Mouse (Mus musculus) CH12.LX (cell line): ENCODE results near the gene 4931406P16Rik. TPM values are rescaled to one million over a fixed set of nuclear protein-coding genes. Genes with fewer than 3 reads are reported as not detected.

Experiments used
- DNase-seq: peaks from one replicate; pipeline ENCODE4 v3.0.0-alpha.2; 2013; ENCODE audit errors: extremely low read depth
- H3K27ac ChIP-seq: 2 replicates; pipeline ENCODE4 v1.5.1; 2012; ENCODE audit warnings: low read depth, mild to moderate bottlenecking, control low read depth, moderate library complexity; ENCODE audit not compliant: insufficient read depth
- H3K27me3 ChIP-seq: replicated peaks from 2 replicates; pipeline ENCODE3; 2012; ENCODE audit warnings: inconsistent platforms
- H3K36me3 ChIP-seq, 2 experiments: replicated peaks in 1 of 2; 2 replicates each; pipeline versions ENCODE3 to v1.6.1; 2012; ENCODE audit warnings: inconsistent platforms in 1 of 2, low read length in 1 of 2, mild to moderate bottlenecking in 1 of 2, mixed read lengths in 1 of 2, moderate library complexity in 1 of 2; ENCODE audit not compliant: control insufficient read depth in 1 of 2, insufficient read depth in 1 of 2
- H3K4me1 ChIP-seq, 2 experiments: 2 replicates each; pipeline ENCODE4 v1.6.1; 2012; ENCODE audit warnings: inconsistent platforms in 1 of 2, moderate library complexity in 1 of 2; ENCODE audit not compliant: insufficient read depth in 2 of 2, control insufficient read depth in 1 of 2
- H3K4me2 ChIP-seq: 2 replicates; pipeline ENCODE4 v1.6.1; 2012; ENCODE audit warnings: low read depth, mild to moderate bottlenecking, control low read depth; ENCODE audit not compliant: poor library complexity, insufficient read depth, severe bottlenecking
- H3K4me3 ChIP-seq, 3 experiments: fragments of 150-350 bp in 1 of 3; sonication (generic) in 1 of 3; replicated peaks in 1 of 3; 2 replicates each; pipeline versions ENCODE3 to v1.5.1; 2011 to 2012; ENCODE audit warnings: low read depth in 2 of 3, low read length in 2 of 3, mild to moderate bottlenecking in 2 of 3, moderate library complexity in 2 of 3, control low read depth in 1 of 3, improper control_type of control experiment in 1 of 3, inconsistent platforms in 1 of 3, mixed read lengths in 1 of 3; ENCODE audit not compliant: poor library complexity in 1 of 3
- H3K79me2 ChIP-seq: replicated peaks from 2 replicates; pipeline ENCODE4 v1.6.1; 2012; ENCODE audit warnings: mild to moderate bottlenecking, moderate library complexity; ENCODE audit not compliant: control insufficient read depth, poor library complexity, insufficient read depth, severe bottlenecking; ENCODE audit errors: extremely low read depth
- H3K9ac ChIP-seq: 2 replicates; pipeline ENCODE4 v1.6.1; 2012; ENCODE audit warnings: low read depth, mild to moderate bottlenecking, control low read depth, moderate library complexity; ENCODE audit not compliant: insufficient read depth
- H3K9me3 ChIP-seq: replicated peaks from 2 replicates; pipeline ENCODE3; 2012; ENCODE audit warnings: low read length, inconsistent platforms, mixed read lengths
- BHLHE40 ChIP-seq: IDR thresholded peaks from 2 replicates; pipeline ENCODE4 v1.6.1; 2011; ENCODE audit warnings: mild to moderate bottlenecking, low read depth, low read length, improper control_type of control experiment
- E2F4 ChIP-seq: IDR thresholded peaks from 2 replicates; pipeline ENCODE4 v1.6.1; 2011; ENCODE audit warnings: low read depth, low read length, improper control_type of control experiment; ENCODE audit not compliant: insufficient replicate concordance
- EP300 ChIP-seq: IDR thresholded peaks from 2 replicates; pipeline ENCODE4 v1.6.1; 2011; ENCODE audit warnings: low read length, improper control_type of control experiment
- ETS1 ChIP-seq: conservative IDR thresholded peaks from 2 replicates; pipeline ENCODE4 v1.6.1; 2012; ENCODE audit warnings: low read depth, mild to moderate bottlenecking, inconsistent platforms, low read length, improper control_type of control experiment, moderate library complexity
- HCFC1 ChIP-seq: IDR thresholded peaks from 2 replicates; pipeline ENCODE4 v1.6.1; 2012; ENCODE audit warnings: low read depth, mild to moderate bottlenecking, inconsistent platforms, low read length, improper control_type of control experiment
- IRF4 ChIP-seq: IDR thresholded peaks from 2 replicates; pipeline ENCODE4 v1.6.1; 2014; ENCODE audit warnings: low read depth, mild to moderate bottlenecking, inconsistent platforms, low read length, improper control_type of control experiment
- JUN ChIP-seq: IDR thresholded peaks from 2 replicates; pipeline ENCODE4 v1.6.1; 2011; ENCODE audit warnings: low read depth, mild to moderate bottlenecking, low read length, improper control_type of control experiment, moderate library complexity; ENCODE audit not compliant: insufficient read depth
- MAFK ChIP-seq: IDR thresholded peaks from 2 replicates; pipeline ENCODE4 v1.6.1; 2011; ENCODE audit warnings: low read length, improper control_type of control experiment; ENCODE audit not compliant: insufficient replicate concordance
- MAX ChIP-seq: IDR thresholded peaks from 2 replicates; pipeline ENCODE4 v1.6.1; 2011; ENCODE audit warnings: low read length, improper control_type of control experiment
- MYC ChIP-seq: IDR thresholded peaks from 2 replicates; pipeline ENCODE4 v1.6.1; 2011; ENCODE audit warnings: low read depth, mild to moderate bottlenecking, improper control_type of control experiment, low read length
- NELFE ChIP-seq: IDR thresholded peaks from 2 replicates; pipeline ENCODE4 v1.6.1; 2011; ENCODE audit warnings: low read depth, low read length, improper control_type of control experiment
- NRF1 ChIP-seq: IDR thresholded peaks from 2 replicates; pipeline ENCODE4 v1.6.1; 2014; ENCODE audit warnings: low read depth, mild to moderate bottlenecking, inconsistent platforms, low read length, improper control_type of control experiment, moderate library complexity
- POLR2A ChIP-seq: IDR thresholded peaks from 2 replicates; pipeline ENCODE4 v1.6.1; 2011; ENCODE audit warnings: low read depth, mild to moderate bottlenecking, improper control_type of control experiment, low read length
- POLR2AphosphoS2 ChIP-seq: IDR thresholded peaks from 2 replicates; pipeline ENCODE4 v1.6.1; 2011; ENCODE audit warnings: low read depth, low read length, improper control_type of control experiment
- RCOR1 ChIP-seq: conservative IDR thresholded peaks from 2 replicates; pipeline ENCODE4 v1.6.1; 2012; ENCODE audit warnings: low read depth, mild to moderate bottlenecking, inconsistent platforms, low read length, improper control_type of control experiment
- SIN3A ChIP-seq: IDR thresholded peaks from 2 replicates; pipeline ENCODE4 v1.6.1; 2012; ENCODE audit warnings: low read length, improper control_type of control experiment, inconsistent platforms
- SMC3 ChIP-seq: IDR thresholded peaks from 2 replicates; pipeline ENCODE4 v1.6.1; 2011; ENCODE audit warnings: low read depth, low read length, improper control_type of control experiment
- UBTF ChIP-seq: IDR thresholded peaks from 2 replicates; pipeline ENCODE4 v1.6.1; 2012; ENCODE audit warnings: low read depth, mild to moderate bottlenecking, inconsistent platforms, low read length, improper control_type of control experiment, moderate library complexity
- USF1 ChIP-seq: IDR thresholded peaks from 2 replicates; pipeline ENCODE4 v1.6.1; 2014; ENCODE audit warnings: low read depth, mild to moderate bottlenecking, inconsistent platforms, low read length, improper control_type of control experiment
- ZC3H11A ChIP-seq: IDR thresholded peaks from 2 replicates; pipeline ENCODE4 v1.6.1; 2012; ENCODE audit warnings: low read depth, mild to moderate bottlenecking, inconsistent platforms, low read length, improper control_type of control experiment
- ZKSCAN1 ChIP-seq: IDR thresholded peaks from 2 replicates; pipeline ENCODE4 v1.6.1; 2012; ENCODE audit warnings: low read depth, inconsistent platforms, low read length, improper control_type of control experiment, borderline replicate concordance
- ZMIZ1 ChIP-seq: IDR thresholded peaks from 2 replicates; pipeline ENCODE4 v1.6.1; 2012; ENCODE audit warnings: low read depth, mild to moderate bottlenecking, inconsistent platforms, low read length, improper control_type of control experiment
- ZNF384 ChIP-seq: IDR thresholded peaks from 2 replicates; pipeline ENCODE4 v1.6.1; 2012; ENCODE audit warnings: low read depth, low read length, improper control_type of control experiment, inconsistent platforms
- dilution Hi-C: fragments of 300-500 bp; cut with MboI; formaldehyde crosslinking; loops from 2 replicates; pipeline ENCODE4 v1.14.3; 2020; ENCODE audit warnings: low sequenced_read_pairs; ENCODE audit not compliant: extremely low pct_unique_long_range_greater_than_20kb, extremely low pct_ligation_motif_present
- in situ Hi-C: fragments of 300-500 bp; cut with MboI; formaldehyde crosslinking; loops from 3 replicates; pipeline ENCODE4 v1.14.3; 2019; ENCODE audit warnings: low sequenced_read_pairs, low pct_ligation_motif_present, low pct_unique_long_range_greater_than_20kb, mixed read lengths
- polyA plus RNA-seq: library from polyadenylated mRNA; unstranded; fragments of >175 nt; gene quantifications from 2 replicates; pipeline ENCODE4 v1.2.1, GENCODE M21; 2012; ENCODE audit warnings: low read depth; ENCODE audit not compliant: insufficient read length
- total RNA-seq, 2 experiments: library from RNA; depleted of rRNA; stranded (reverse); fragments of 300-350 nt in 1 of 2; fragments of >200 nt in 1 of 2; gene quantifications; 2 replicates each; pipeline ENCODE4 v1.2.3; 2012 to 2014

Gene 4931406P16Rik
- total and polyA plus RNA-seq, 3 experiments: 10.0 to 15.6 (median 11.7) TPM

- no peaks in the 10 kb centered on the region for H3K27me3 ChIP-seq
- no peaks in the 10 kb centered on the region for H3K9me3 ChIP-seq
- H3K27ac ChIP-seq: no peak overlapping the region
- H3K4me2 ChIP-seq: no peak overlapping the region
- in situ Hi-C loops (loop anchor here (10.0 to 25.0 kb wide), 2 partner anchors 86 to 404 kb away; partner anchors contain the start of gene Kctd15), dilution Hi-C loops (no loop called here)
- H3K9ac ChIP-seq: no peak overlapping the region
- DNase-seq: no peak
- no peaks in the 10 kb centered on the region for H3K79me2 ChIP-seq
- H3K4me1 ChIP-seq: peaks cover 0 to 23% of the 10 kb centered on the region in 2 experiments; a peak in 2 of 4 replicates
- H3K4me3 ChIP-seq: no peak overlapping the region
- peaks cover 25 to 73% of the 10 kb centered on the region in 2 experiments for H3K36me3 ChIP-seq
- TF ChIP-seq SIN3A: no peak
- no peak for TF ChIP-seq MYC
- no peak for TF ChIP-seq E2F4
- TF ChIP-seq POLR2AphosphoS2: no peak
- TF ChIP-seq ETS1: no peak
- no peak for TF ChIP-seq BHLHE40
- no peak for TF ChIP-seq EP300
- no peak for TF ChIP-seq MAFK
- TF ChIP-seq IRF4: no peak
- TF ChIP-seq USF1: no peak
- no peak for TF ChIP-seq ZMIZ1
- no peak for TF ChIP-seq SMC3
- no peak for TF ChIP-seq ZKSCAN1
- no peak for TF ChIP-seq MAX
- no peak for TF ChIP-seq HCFC1
- TF ChIP-seq RCOR1: no peak
- TF ChIP-seq JUN: no peak
- no peak for TF ChIP-seq NRF1
- no peak for TF ChIP-seq POLR2A
Observed at GRCm38 (mm10) chr7:34258407-34258806, 54.9 kb downstream of the 4931406P16Rik start.

- Histone ChIP-seq H3K4me3 (no peak overlapping the region), H3K4me2 (no peak overlapping the region), H3K36me3 (peaks cover 28 to 74% of the 10 kb centered on the region in 2 experiments)
- in situ Hi-C loops: loop anchor here (10.0 to 25.0 kb wide), 2 partner anchors 88 to 405 kb away; partner anchors contain the start of gene Kctd15
- dilution Hi-C loops: no loop called here
- TF ChIP-seq ZC3H11A: no peak
- no peak for TF ChIP-seq JUN
- no peak for TF ChIP-seq NELFE
- no peak for TF ChIP-seq NRF1
- no peak for TF ChIP-seq ZNF384
- no peak for TF ChIP-seq UBTF
- TF ChIP-seq MAFK: no peak
- TF ChIP-seq, all 38 proteins: peak for 0
- DNase-seq: no peak
- no peak overlapping the region for H3K9ac ChIP-seq
- H3K27me3 ChIP-seq: no peaks in the 10 kb centered on the region
- peaks cover 0 to 15% of the 10 kb centered on the region in 2 experiments; a peak in 2 of 4 replicates for H3K4me1 ChIP-seq
- no peaks in the 10 kb centered on the region for H3K9me3 ChIP-seq
- no peak overlapping the region for H3K27ac ChIP-seq
- no peaks in the 10 kb centered on the region for H3K79me2 ChIP-seq
Observed at GRCm38 (mm10) chr7:34257279-34257678, 56.1 kb downstream of the 4931406P16Rik start.
